Mouse (Mus musculus): ENCODE results near the gene AI464131.

Gene AI464131

DNA sequence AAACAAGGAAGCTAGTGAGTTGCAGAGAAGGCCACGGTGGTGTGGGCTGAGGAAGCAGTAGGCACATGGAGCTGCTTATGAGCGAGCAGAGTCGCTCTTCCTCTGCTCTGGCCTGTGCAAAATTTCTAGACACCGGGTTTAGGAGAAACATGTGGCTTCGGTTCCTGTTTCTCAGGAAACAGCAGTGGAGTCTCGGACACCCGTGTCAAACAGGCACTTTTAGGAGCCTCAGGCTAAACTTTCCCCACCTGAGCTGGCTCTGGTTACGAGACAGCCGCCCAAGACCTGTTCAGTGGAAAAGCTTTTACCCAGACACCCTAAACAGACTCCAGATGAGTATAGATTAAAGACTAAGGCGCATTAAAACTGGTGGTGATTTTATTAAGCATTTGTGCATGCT is 33.7 kb downstream of the AI464131 start:
- DNase-seq, result no peak

DNA sequence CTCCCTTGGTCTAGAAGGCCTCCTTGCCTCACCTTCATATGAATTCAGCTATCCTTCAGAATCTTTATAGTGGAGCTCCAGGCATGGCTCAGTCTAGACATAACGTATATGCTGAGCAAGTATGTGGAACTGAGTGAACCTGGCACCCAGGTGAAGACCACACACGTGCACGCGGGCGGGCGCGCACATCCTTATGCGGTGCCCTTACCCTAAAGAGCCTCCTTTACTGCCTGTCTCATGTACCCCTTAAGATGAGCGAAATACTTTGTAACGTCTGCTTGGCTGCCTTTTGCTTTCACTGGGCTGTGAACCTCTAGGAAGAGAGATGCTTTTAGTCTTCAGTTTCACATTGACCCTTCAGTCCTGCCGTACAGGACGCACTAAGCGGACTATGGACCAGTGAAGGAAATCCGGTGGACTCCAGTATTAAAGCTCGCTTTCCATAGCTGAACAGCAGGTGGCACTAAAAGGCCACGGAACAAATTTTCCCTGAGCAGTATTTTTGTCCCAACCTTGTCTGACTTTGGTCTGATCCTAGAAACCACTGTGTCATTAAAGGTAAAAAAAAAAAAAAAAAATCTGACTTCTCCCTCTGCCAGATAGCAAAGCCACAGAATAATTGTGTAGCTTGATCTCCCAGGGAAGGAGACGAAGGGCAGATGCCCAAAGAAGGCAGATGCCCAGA is 34.3 kb downstream of the AI464131 start:
- DNase-seq, result peak; percentile 43

DNA sequence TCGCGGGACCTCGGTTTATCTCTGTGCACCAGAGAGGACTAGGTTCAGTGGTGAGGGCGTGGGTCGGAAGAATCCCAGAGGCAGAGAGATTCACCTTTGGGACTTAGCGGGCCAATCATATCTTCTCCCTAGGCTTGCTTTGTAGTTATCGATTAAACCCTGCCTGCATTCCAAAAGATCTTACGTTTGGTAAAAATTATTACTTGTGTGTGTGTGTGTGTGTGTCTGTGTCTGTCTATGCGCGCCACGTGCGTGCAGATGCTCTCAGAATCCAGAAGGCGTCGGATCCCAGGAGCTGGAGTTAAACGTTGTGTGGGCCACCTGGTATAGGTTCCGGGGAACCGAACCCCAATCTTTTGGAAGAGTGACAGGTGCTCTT is 37.6 kb downstream of the AI464131 start:
- DNase-seq, result no peak

DNA sequence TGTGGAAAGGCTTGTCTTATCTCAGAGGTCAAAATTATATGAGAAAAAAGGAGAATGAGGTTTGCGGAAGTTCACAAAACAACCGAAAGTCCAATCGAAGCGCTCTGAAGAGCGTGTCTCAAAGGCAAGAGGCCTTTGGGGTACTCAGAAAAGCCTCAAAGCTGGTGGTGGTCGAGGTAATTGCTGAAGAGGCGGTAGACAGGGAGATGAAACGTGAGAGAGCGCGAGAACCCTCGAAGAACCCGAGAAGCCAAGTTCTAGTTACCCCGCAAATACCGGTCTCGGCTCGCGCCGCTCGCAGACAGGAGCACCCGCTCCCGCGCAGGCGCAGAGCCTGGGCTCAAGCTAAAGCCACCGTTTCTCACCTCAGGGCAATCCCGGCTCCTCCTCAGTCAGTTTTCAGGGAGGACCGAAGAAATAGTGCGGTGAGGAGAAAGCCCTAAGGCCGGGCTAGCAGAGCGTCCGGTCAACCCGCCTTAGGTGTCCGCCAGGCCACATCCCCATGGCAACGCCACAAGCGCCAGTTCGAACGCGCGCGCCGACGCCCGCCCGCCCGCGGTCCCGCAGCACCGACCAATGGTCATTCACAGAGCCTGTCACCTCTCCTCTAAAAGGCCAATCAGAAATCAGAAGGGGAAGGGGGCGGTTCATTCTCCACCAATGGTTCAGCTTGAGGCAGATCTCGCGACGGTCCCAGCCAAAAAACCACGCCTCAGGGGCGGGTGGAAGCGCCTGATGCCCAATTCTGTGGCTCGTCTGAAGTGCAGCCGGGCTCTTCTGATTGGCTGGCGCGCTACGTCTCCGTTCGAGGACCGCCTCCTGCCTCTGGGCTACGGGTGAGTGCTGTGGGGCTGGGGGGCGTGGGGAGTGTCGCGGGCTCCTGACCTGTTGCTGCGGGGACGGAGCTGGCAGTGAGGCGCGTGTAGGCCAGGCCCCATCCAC is 38.3 kb downstream of the AI464131 start, which contains the start of the genes Kif24 and Nudt2:
TSS of gene Kif24 (minus strand) at position 543 of the 942 bp plus-strand sequence.
TSS of gene Nudt2 (plus strand) at position 807 of the 942 bp plus-strand sequence.
- DNase-seq, result peak; percentile 98

DNA sequence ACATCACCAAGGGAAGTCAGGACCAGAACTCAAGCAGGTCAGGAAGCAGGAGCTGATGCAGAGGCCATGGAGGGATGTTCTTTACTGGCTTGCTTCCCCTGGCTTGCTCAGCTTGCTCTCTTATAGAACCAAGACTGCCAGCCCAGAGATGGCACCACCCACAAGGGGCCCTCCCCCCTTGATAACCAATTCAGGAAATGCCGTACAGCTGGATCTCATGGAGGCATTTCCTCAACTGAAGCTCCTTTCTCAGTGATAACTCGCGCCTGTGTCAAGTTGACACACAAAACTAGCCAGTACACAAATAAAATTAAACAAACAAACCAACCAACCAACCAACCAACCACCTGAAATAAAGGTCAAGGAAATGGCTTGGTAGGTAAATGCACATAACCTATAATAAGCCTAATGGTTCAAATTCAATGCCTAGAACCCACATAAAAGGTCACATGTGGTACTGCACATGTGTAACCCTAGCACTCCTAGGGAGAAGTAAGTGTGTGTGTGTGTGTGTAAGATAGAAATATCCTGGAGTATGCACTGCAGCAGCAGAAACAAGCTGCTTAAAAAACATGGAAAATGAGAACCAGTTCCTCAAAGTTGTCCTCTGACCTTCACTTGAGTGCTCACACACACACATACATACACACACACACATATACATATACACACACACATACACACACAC is 39.7 kb downstream of the AI464131 start:
- peak; percentile 55 for DNase-seq

DNA sequence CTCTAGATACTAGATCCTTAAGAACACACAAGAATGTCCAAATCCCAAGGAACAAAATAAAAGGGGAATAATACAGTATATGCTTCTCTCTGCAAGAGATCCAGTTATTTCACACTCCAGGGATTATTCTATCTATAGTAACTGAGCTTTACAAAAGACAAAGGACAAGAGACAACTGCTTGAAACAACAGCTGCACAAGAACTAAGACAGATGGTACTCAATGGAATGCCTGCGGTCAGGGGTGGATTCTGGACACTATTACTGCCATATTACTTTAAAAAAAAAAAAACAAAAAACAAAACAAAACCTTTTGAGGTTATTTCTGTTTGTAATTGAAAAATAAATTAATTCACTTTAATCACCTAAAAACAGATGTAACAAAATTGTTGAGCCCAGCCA is 42.2 kb downstream of the AI464131 start:
- DNase-seq, result no peak

DNA sequence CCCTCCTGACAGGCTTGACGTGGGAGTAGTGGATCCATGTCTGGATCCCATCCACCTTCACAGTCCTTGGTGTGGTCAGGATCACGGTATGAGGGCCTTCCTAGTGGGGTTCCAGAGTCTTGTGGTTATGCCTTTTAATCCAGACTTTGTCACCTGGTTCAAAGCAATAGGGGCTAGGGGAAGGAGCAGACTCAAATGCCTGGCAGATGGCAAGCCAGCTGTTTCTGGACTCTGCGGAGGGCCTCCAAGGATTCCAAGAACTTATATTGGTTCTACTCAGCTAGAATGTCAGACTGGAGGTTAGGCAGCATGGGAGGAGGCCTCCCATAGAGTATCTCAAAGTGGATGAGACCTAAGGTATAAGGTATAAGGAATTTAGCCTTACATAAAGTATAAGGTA is 55.3 kb downstream of the AI464131 start:
- DNase-seq, result no peak
